Mouse (Mus musculus) brain, adult 2 months (tissue): ENCODE results near the gene Gpa33.
"Not testable (repeated sequence)": the region's sequence is repeated elsewhere in the genome, so short reads cannot be mapped to it uniquely, and the experiment has no call there.

Experiments used
- DNase-seq: peaks from one replicate; pipeline ENCODE4 v3.0.0; 2011; ENCODE audit warnings: low read depth, low spot score

Gene Gpa33

DNA sequence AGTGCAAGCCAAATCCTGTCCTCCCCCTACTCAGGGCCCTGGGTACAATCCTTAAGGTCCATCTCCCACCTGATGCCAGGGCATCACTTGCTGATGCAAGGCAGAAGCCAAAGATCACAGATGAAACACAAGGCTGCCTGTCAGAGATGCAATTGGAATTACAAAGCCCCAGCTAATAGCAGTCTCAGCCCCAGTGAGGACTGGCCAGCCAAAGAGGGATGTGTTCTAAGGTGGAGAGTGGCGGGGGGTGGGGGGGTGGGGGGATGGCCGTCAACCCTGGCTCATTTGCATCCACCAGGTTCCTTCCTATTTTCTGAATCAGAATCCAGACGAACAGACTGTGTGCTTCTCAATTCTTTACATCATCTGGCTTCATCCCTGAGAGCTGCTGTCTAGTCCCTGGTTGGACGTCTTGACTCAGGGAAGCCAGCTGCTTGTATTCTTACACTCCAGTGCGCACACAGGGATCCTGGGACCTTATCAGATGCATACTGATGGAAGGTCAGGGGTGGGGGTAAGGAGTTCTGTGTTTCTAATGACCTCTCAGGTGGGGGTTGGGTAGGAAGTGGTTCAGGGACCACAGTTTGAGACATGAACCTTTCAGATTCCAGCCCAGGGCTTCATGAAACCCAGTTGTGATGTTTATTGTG lies 5.2 kb downstream of the Gpa33 start:
- DNase-seq, result no peak

DNA sequence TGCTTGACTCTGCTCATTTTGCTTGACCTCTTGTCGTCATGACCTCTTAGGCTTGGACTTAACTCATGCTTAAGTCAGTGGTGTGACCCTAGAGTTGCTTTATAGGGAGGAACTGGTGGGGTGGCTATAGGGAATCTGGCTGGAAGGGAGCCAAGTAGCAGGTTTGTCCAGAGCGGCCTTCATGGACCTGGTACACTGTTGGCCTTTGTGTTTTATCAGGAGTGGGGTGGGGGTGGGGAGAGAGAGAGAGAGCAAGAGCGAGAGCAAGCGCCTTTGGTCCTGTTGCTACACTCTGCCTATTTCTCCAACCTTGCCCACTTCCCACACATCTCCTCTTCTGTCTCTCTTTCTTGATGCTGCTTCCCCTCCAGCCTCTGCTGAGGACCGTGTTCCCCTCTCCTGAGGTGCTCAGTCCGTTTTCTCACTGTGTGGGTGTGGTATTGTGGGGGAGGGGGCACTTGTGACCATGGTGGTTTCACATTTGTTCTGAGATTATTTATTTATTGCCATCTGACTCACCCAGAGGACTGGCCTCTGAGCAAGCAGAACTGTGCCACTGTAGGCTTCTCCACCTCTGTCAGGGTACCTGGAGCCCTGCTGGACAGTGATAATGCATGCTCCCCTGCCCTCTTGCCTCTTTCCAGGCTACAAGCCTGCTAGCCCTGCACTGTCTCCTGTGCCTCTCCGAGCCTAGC lies 7.4 kb downstream of the Gpa33 start:
- DNase-seq, result no peak

DNA sequence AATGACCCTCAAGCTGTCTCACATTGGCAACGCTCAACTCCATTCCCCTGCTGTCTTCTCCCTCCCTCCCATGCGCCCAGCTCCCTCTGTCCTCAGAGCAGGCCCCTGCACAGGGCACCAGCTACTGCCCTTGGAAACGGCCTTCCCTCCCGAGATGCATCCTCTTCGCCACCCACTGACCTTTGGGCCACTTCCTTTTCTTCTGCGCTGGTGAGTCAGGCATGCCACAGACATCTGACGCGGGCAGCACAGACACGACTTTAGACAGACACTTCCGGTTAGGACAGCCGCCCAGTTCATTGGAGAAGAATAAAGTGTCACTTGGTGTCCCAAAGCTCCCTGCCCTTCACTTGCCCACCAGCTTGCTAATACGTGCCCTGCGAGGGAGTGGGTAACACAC lies 8.1 kb downstream of the Gpa33 start:
- DNase-seq, result peak; percentile 38

DNA sequence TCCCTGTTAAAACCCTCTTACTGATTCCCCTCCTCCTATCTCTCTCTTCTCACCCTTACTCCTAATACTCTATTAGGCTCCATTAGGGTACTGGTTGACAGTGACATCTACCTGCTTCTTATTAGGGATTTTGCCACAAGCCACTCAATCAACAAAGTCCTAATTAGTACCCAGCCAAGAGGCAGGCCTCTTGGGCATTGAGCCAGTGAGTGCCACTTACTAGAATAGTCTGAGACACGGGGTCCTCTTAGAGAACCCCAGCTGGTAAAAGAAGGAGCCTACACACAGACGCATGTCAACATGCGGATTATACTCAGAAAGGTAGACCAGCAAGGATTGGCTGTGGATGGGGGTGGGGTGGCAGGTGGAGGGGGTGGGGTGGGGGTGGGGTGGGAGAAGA lies 9.1 kb downstream of the Gpa33 start:
- no peak for DNase-seq

DNA sequence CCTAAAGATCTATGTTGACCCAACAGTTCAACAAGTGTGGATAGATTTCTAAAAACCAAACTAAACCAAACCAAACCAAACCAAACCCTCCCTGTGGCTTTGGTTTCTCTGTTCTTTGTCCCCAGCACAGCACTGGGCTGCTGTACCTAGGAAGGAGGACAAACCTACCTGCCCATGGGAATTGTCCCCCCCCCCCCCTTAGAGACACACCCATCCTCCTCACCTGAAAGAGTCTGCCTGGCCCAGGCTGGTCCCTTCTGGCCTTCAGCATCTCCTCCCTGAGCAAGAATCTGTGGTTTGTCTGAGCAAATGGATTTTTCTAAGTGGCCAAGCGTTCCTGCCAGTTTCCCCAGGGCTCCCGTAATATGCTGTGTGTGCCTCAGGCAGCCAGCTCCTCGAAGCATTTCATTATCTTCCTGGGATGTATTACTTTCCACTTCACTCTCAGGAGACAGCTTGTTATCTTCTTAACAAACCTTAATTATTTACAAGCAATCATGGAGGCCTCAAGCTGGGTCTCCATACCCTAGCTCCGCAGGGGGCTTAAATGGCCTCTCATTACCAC lies 9.7 kb downstream of the Gpa33 start:
- no peak for DNase-seq

- DNase-seq, result not testable (repeated sequence)
Observed at GRCm38 (mm10) chr1:166141868-166142267, 11.8 kb downstream of the Gpa33 start.

DNA sequence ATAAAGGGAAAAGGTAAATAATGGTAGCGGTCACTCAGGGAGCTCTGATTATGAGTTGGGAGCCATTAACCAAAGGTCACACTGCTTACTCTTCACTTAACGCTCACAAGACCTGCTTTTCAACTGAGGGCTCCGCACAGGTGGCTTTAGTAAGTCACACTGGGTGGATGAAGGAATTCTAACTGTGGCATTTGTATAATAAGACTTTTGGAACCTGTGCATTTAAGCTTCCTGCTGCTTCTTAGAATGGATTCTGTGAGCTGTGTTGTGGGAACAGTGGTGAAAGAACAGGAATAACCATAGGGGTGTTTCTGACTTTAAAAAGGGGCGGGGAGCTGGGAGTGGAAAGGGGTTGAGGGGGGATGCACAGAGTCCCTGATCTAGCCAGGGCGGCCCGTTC lies 12.3 kb downstream of the Gpa33 start:
- DNase-seq, result no peak

DNA sequence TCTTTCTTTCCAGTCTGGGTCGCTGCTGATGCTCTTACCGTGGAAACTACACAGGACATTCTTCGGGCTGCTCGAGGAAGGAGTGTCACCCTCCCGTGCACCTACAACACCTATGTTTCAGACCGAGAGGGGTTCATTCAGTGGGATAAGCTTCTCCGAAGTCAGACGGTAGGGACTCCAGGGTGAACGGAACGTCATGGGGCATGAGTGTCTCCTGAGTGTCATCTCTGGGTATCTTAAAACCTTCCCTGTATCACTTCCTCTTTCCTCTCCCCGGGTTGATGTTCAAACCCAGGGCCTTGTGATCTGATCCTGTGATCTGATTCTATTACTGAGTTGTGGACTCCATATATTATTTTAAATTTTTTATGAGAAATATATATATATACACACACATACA lies 16.6 kb downstream of the Gpa33 start:
- no peak for DNase-seq

GRCm38 (mm10) chr1:166147657-166148056 lies 17.6 kb downstream of the Gpa33 start:
- no peak for DNase-seq

DNA sequence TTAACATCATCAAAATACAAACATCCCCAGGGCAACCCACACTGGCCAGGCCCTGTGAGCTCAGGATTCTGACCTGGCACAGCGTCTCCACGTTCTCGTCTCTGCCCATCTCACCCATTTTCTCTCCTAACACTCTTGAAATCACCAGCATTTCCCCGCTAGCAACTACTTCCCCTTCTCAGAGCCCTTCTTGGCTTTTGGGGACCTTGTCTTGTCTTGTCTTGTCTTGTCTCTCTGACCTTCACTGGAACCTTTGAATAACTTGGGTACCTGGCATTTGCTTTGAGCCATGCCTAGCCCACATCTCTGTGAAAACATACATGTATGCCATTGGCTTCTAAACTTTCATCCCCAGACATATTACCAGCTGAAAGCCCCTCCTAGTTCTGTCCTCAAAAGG lies 19.4 kb downstream of the Gpa33 start:
- no peak for DNase-seq

- DNase-seq, result no peak
Observed at GRCm38 (mm10) chr1:166150035-166150434, 20.0 kb downstream of the Gpa33 start.

DNA sequence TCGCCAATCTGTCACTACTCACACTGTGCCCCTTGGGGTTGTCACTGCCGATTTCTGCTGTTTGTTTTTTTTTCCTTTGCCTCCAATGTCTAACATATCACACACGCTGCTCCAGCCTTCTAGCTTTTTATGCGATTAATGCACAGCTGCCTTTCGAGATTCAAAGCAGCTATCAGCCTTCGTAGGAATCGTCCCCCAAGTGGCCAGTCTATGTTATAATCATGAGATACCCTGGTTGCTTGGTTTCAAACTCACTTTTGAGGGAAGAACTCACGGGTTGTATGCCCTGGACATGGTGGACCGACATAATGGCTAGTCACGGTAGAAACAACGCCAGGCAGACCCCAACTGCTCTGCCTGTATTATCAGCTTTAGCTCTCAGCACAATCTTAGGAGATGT lies 21.3 kb downstream of the Gpa33 start:
- peak; percentile 36 for DNase-seq

DNA sequence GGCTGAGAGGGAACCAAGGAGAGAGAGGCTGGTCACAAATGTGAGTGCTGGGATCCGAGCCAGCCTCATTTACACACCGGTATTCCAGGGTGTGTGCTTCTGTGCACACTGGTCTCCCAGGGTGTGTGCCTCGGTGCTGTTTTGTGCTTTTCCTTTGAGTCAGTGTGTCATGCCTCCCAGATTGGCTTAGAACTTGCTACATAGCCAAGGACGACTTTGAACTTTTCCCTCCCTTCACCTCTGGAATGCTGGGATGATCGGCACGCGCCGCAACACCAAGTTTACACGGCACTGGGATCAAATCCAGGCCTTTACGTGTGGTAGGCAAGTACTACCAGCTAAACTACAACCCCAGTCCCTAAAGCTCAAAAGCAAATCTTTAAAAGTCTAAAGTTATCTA lies 22.0 kb downstream of the Gpa33 start:
- DNase-seq, result no peak

- peak; percentile 89 for DNase-seq
Observed at GRCm38 (mm10) chr1:166153351-166154120, 23.5 kb downstream of the Gpa33 start.

DNA sequence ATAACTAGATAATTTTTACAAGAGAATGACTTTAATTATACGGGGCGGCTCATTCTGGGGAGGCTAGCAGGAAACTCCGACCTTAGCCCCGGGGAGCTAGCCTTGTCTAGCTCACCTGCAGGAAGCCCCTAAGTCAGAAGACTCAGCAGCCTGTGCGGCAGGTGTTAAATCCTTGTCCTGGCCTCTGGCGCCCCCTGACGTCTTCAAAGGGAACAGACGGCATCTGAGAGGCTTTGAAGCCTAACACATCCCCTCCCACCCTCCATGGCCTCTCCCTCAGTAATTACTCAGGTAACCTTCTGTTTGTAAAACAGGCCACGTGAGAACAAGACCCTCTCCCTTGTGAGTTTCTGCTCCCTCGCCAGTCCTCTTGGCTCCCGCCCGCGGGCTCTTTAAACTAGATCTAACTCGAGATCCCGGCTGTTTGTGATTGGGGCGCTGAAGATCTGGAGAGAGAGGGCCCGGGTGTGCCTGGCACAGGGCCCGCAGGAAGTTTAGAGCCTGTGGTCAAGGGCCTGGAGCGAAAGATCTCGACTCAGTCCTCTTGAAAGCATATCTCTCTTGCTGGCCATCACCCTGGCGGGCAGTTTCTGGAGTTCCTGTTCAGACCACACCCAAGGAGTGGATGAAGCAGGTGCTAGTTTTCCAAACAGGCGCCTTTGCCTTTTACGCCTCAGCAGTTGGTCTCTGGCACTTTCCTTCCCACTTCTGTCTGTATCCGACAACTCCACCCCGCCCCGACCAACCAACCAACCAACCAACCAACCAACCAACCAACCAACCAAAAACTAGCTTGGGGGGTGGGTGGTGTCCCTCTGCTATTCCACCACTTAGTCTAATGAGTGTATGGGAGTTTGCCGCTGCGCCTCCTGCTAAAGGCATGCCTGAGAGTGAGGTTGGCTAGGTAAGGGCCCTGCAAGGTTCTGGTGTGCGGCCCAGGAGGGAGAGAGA lies 24.4 kb downstream of the Gpa33 start:
- peak; percentile 86 for DNase-seq

- no peak for DNase-seq
Observed at GRCm38 (mm10) chr1:166155113-166155494, 25.1 kb downstream of the Gpa33 start.

GRCm38 (mm10) chr1:166157712-166158111 lies 27.7 kb downstream of the Gpa33 start:
- DNase-seq, result no peak

- DNase-seq, result no peak
Observed at GRCm38 (mm10) chr1:166158664-166159063, 28.6 kb downstream of the Gpa33 start.

- no peak for DNase-seq
Observed at GRCm38 (mm10) chr1:166160111-166160510, 30.1 kb downstream of the Gpa33 start.

DNA sequence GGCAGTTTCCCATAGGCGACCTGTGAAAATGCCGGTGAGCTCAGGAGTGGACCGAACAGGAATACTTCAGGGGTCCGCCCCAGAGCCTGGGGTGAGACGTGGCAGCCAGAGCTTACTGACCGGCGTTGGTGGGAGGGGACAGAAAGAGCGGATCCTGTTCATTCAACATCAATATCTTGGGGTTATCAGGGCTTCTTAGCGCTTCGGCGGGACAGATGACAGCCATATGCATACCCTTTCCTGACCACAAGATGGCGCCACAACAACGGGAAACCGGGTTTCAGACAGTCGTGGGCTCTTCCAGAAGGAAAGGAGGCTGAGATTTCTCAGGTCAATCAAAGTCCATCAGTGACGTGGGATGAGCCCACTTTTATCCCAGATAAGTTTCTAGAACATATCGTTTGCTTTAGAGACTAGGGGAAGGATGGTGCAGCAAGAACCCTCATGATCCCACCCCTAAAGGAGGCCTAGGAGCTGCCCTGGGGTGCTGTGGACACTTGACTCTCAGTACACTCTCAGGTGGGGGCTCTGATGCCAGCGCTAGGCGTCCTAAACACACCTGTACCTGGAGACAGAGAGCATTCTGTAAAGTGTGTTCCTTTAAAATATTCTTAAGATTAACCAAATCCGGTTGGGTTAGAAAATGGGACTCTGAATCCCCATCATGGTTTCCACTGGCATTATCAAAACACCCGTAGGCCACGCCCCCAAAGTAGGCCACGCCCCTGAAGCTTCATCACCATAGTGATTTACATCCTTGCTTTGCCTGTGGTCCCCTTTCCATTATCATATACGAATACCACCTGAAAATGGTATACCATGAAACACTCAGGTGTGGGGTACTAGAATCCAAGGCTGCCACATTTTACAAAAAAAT lies 30.8 kb downstream of the Gpa33 start:
- DNase-seq, result peak; percentile 83
